Mouse (Mus musculus) large intestine, adult 2 months (tissue): ENCODE data around the gene Nudt2. TPM values are rescaled to one million over a fixed set of nuclear protein-coding genes. Genes with fewer than 3 reads are reported as not detected.
"Not testable (repeated sequence)": the region's sequence is repeated elsewhere in the genome, so short reads cannot be mapped to it uniquely, and the experiment has no call there.

Experiments
- DNase-seq: peaks from one replicate; pipeline ENCODE4 v3.0.0-alpha.2; 2012; ENCODE audit warnings: low read depth, low spot score
- WGBS: fragments of 180-500 bp; shearing (Covaris S2); methylation state at CpG from one replicate; pipeline ENCODE4 v1.1.7; 2018; 5-methylcytosine and 5-hydroxymethylcytosine counted together
- polyA plus RNA-seq: library from polyadenylated mRNA; depleted of rRNA; stranded (reverse); fragments of >200 nt; gene quantifications from 2 replicates; pipeline ENCODE4 v1.2.3, GENCODE M21; 2012; rRNA removed

Gene Nudt2
- polyA plus RNA-seq = 27.4 and 27.7 TPM in 2 replicates

GRCm38 (mm10) chr4:41464345-41465286 lies at the start of gene Nudt2, which contains the start of gene Kif24:
Gene Nudt2 (plus strand): TSS chr4:41465151.
Gene Kif24 (minus strand): TSS chr4:41464887.
- DNase-seq = peak; percentile 99
- WGBS = under 1% methylated on average over 70 of the region's 70 CpGs

- DNase-seq = no peak
Observed at GRCm38 (mm10) chr4:41416966-41417365, 48.0 kb upstream of the Nudt2 start.

GRCm38 (mm10) chr4:41438931-41439330 lies 26.0 kb upstream of the Nudt2 start:
- 91% methylated on average over 5 of the region's 5 CpGs for WGBS
- DNase-seq = no peak

- WGBS = 78% methylated on average over 4 of the region's 4 CpGs
- DNase-seq = no peak
Observed at GRCm38 (mm10) chr4:41442790-41443302, 22.1 kb upstream of the Nudt2 start.

GRCm38 (mm10) chr4:41447595-41447994 lies 17.4 kb upstream of the Nudt2 start:
- DNase-seq = no peak
- whole genome bisulfite sequencing = 99% methylated on average over 3 of the region's 3 CpGs

- 97% methylated on average over 1 of the region's 1 CpGs for WGBS
Observed at GRCm38 (mm10) chr4:41460690-41461089, 4.3 kb upstream of the Nudt2 start.

GRCm38 (mm10) chr4:41463051-41463738 lies 1.8 kb upstream of the Nudt2 start:
- DNase-seq = not testable (repeated sequence)
- WGBS = 27% methylated on average over 3 of the region's 3 CpGs

More at GRCm38 (mm10) chr4:41460690-41461089, 4.3 kb upstream of the Nudt2 start:
- DNase-seq = no peak

- WGBS = 4% methylated on average over 17 of the region's 17 CpGs
Observed at GRCm38 (mm10) chr4:41465287-41465665, 325 bp downstream of the Nudt2 start.

GRCm38 (mm10) chr4:41468396-41469080 lies 3.6 kb downstream of the Nudt2 start:
- 50% methylated on average over 17 of the region's 17 CpGs for WGBS

More at GRCm38 (mm10) chr4:41465287-41465665, 325 bp downstream of the Nudt2 start:
- peak; percentile 14 for DNase-seq

GRCm38 (mm10) chr4:41469199-41469598 lies 4.2 kb downstream of the Nudt2 start:
- WGBS = 79% methylated on average over 10 of the region's 10 CpGs
- DNase-seq = no peak

More at GRCm38 (mm10) chr4:41468396-41469080, 3.6 kb downstream of the Nudt2 start:
- DNase-seq = peak; percentile 36

- 81% methylated on average over 7 of the region's 7 CpGs for WGBS
- no peak for DNase-seq
Observed at GRCm38 (mm10) chr4:41470051-41470683, 5.2 kb downstream of the Nudt2 start.

GRCm38 (mm10) chr4:41470684-41471383 lies 5.9 kb downstream of the Nudt2 start:
- WGBS = 69% methylated on average over 5 of the region's 5 CpGs
- DNase-seq = no peak

- DNase-seq = no peak
- 82% methylated on average over 1 of the region's 1 CpGs for WGBS
Observed at GRCm38 (mm10) chr4:41471384-41471689, 6.4 kb downstream of the Nudt2 start.

- WGBS = 84% methylated on average over 9 of the region's 9 CpGs
- DNase-seq = no peak
Observed at GRCm38 (mm10) chr4:41477648-41478160, 12.8 kb downstream of the Nudt2 start.

GRCm38 (mm10) chr4:41478751-41479455 lies 14.0 kb downstream of the Nudt2 start:
- 80% methylated on average over 4 of the region's 4 CpGs for WGBS
- DNase-seq = no peak

GRCm38 (mm10) chr4:41479456-41479804 lies 14.5 kb downstream of the Nudt2 start:
- DNase-seq = no peak
- WGBS = 62% methylated on average over 1 of the region's 1 CpGs

- 75% methylated on average over 8 of the region's 8 CpGs for WGBS
- no peak for DNase-seq
Observed at GRCm38 (mm10) chr4:41480254-41480653, 15.3 kb downstream of the Nudt2 start.

- WGBS = 49% methylated on average over 6 of the region's 6 CpGs
- DNase-seq = no peak
Observed at GRCm38 (mm10) chr4:41481601-41482017, 16.7 kb downstream of the Nudt2 start.
